Mouse (Mus musculus) stomach, adult 2 months (tissue): ENCODE data around the gene Pheta1. TPM values are rescaled to one million over a fixed set of nuclear protein-coding genes. Genes with fewer than 3 reads are reported as not detected.

Experiments used
- polyA plus RNA-seq: library from polyadenylated mRNA; depleted of rRNA; stranded (reverse); fragments of >200 nt; gene quantifications from 2 replicates; pipeline ENCODE4 v1.2.3, GENCODE M21; 2012; rRNA removed

Pheta1 gene
- 64.6 and 83.4 TPM in 2 replicates for polyA plus RNA-seq

DNA sequence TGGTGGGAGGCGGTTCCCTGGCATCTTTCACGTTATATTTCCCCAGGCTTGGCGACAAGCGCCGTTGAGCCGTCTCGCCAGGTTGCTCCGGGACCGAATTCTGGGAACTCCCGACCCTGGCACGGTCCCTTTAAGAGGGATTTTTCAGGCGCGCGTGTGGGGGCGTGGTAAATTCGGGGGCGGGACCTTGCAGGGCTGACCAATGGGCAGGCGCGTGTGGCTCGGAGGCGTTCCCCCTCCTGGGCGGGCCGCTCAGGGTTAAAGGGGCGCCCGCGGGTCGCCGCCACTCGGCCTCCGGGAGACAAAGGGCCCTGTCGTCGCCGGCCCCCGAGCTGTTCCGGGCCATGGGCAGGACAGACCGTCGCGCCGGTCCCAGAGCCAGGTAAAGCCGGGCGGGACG lies at the start of gene Pheta1:
Pheta1 (plus strand) TSS at position 242 of the 400 bp plus-strand sequence.

DNA sequence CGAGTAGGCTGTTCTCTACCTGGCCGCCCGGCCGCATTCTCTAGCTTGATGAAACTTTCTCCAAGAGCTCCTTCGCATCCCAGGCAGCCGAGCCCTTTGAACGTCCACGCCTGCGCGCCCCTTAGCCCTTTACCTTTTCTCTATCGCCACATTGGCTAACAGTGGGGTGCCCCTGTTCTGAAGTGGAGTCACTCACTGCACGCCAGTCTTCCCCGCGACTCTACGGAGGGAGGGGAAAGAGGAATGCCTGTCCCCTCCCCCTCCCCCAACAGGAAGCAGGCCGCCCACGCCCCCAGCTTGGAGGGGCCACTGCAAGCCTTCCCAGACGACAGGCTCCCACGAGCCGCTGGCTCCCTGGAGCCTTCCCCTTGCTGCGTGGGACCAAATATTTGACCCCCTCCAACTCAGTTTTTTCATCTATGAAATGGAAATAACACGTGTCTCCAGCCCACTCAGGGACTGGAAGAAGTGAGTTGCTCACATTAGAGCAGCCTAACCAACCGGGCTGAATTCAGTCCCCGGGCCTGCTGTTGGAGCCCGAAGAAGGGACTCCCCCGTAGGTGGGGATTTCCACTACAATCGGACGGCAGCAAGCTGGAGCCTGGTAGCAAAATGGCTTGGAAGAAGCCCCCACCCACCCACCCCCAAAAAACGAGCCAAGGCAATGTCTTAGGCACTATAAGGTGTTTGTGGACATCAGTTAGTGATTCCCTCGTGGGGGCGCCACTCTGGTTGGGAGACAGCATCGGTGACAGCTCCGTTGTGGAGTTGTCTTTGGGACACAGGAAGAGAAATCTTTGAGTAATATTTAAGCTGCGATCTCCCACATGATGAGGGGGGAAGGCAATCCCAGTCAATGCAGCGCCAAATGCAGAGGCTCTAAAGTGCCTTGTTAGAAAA lies 11.1 kb upstream of the Pheta1 start, which contains the start of gene Sh2b3:
Sh2b3 (minus strand) TSS at position 206 of the 900 bp plus-strand sequence.

Other genes starting within 250 kb of the Pheta1 start
- gene Acad12, start 230.0 kb upstream of the Pheta1 start, polyA plus RNA-seq, result 2.2 and 2.5 TPM in 2 replicates
- 2.0 and 2.2 TPM in 2 replicates for gene Acad10, start 188.5 kb upstream of the Pheta1 start, polyA plus RNA-seq
- 9.2 and 10.1 TPM in 2 replicates for gene Brap, start 188.4 kb upstream of the Pheta1 start, polyA plus RNA-seq
- gene Atxn2, start 137.6 kb upstream of the Pheta1 start, polyA plus RNA-seq, result 62.7 and 68.1 TPM in 2 replicates
- gene Sh2b3, start 11.3 kb upstream of the Pheta1 start, polyA plus RNA-seq, result 12.3 and 23.1 TPM in 2 replicates
- gene Cux2, start 201.1 kb downstream of the Pheta1 start, polyA plus RNA-seq, result 1.5 and 2.2 TPM in 2 replicates